Mouse (Mus musculus): ENCODE measurements around the gene Tppp3. TPM values are rescaled to one million over a fixed set of nuclear protein-coding genes. Genes with fewer than 3 reads are reported as not detected.
A peak's percentile ranks its signal among the peaks of the same experiment; 100 is the strongest.

Gene Tppp3
- 10 to 100 TPM; 38.0 to 41.4 TPM for total RNA-seq (2021)
- long read RNA-seq, experiment 1, transcript Tppp3-201 (4 exons, 1,127 nt) = major isoform, 12 of 12 reads
- long read RNA-seq, experiment 1, partial matches to known transcripts = 0 of 12 reads
- long read RNA-seq, experiment 1, other reads (novel, unspliced or antisense) = 0 of 12 reads
- long read RNA-seq, experiment 2, transcript Tppp3-201 (4 exons, 1,127 nt) = major isoform, 9 of 9 reads
- long read RNA-seq, experiment 2, partial matches to known transcripts = 0 of 9 reads
- long read RNA-seq, experiment 2, other reads (novel, unspliced or antisense) = 0 of 9 reads

GRCm38 (mm10) chr8:105471314-105472015, at the start of gene Tppp3:
Tppp3 (minus strand) TSS chr8:105471526.
- peak; percentile 98 for DNase-seq

GRCm38 (mm10) chr8:105521061-105521460, 49.7 kb upstream of the Tppp3 start:
- no peak for DNase-seq

- no peak for DNase-seq
Observed at GRCm38 (mm10) chr8:105520521-105520920, 49.2 kb upstream of the Tppp3 start.

- no peak for DNase-seq
Observed at GRCm38 (mm10) chr8:105519591-105519990, 48.3 kb upstream of the Tppp3 start.

GRCm38 (mm10) chr8:105518436-105519313, 47.3 kb upstream of the Tppp3 start, which contains the start of gene Hsd11b2:
Hsd11b2 (plus strand) TSS chr8:105518755.
- DNase-seq = peak; percentile 38 to 52

- peak in 1 of 2 experiments; percentile 22 for DNase-seq
Observed at GRCm38 (mm10) chr8:105517346-105517745, 46.0 kb upstream of the Tppp3 start.

GRCm38 (mm10) chr8:105516018-105516645, 44.8 kb upstream of the Tppp3 start:
- DNase-seq = peak; percentile 77 to 87

GRCm38 (mm10) chr8:105514656-105515055, 43.3 kb upstream of the Tppp3 start:
- peak; percentile 60 to 71 for DNase-seq

- DNase-seq = no peak
Observed at GRCm38 (mm10) chr8:105514194-105514593, 42.9 kb upstream of the Tppp3 start.

- no peak for DNase-seq
Observed at GRCm38 (mm10) chr8:105509997-105510735, 38.8 kb upstream of the Tppp3 start.

GRCm38 (mm10) chr8:105508758-105509157, 37.4 kb upstream of the Tppp3 start:
- no peak for DNase-seq

- no peak for DNase-seq
Observed at GRCm38 (mm10) chr8:105506977-105507376, 35.7 kb upstream of the Tppp3 start.

GRCm38 (mm10) chr8:105504617-105505016, 33.3 kb upstream of the Tppp3 start:
- peak in 1 of 2 experiments; percentile 71 for DNase-seq

- peak; percentile 26 to 38 for DNase-seq
Observed at GRCm38 (mm10) chr8:105499787-105500186, 28.5 kb upstream of the Tppp3 start.

- DNase-seq = peak; percentile 91 to 94
Observed at GRCm38 (mm10) chr8:105496439-105497180, 25.3 kb upstream of the Tppp3 start, which contains the start of gene Zdhhc1. Zdhhc1 (minus strand) TSS chr8:105496902.

GRCm38 (mm10) chr8:105495350-105496302, 24.3 kb upstream of the Tppp3 start:
- DNase-seq = peak in 1 of 2 experiments; percentile 38

- no peak for DNase-seq
Observed at GRCm38 (mm10) chr8:105494566-105494965, 23.2 kb upstream of the Tppp3 start.

GRCm38 (mm10) chr8:105493495-105493894, 22.2 kb upstream of the Tppp3 start:
- no peak for DNase-seq

GRCm38 (mm10) chr8:105489281-105489680, 18.0 kb upstream of the Tppp3 start:
- DNase-seq = no peak

Measured in heart, adult 18-20 months (tissue).